Mouse (Mus musculus) gastrocnemius, postnatal 36 days (tissue): ENCODE data around the gene Tradd. TPM values are rescaled to one million over a fixed set of nuclear protein-coding genes. Genes with fewer than 3 reads are reported as not detected.

Source experiments
- DNase-seq, 2 experiments: peaks; one replicate each; pipeline ENCODE4 v3.0.0; 2022
- intact Hi-C: fragments of 180-260 bp; cut with DNase I; formaldehyde crosslinking; loops from one replicate; pipeline ENCODE4 v1.15.1; 2025
- total RNA-seq, 2 experiments: library from RNA; stranded (reverse); gene quantifications; 2 replicates each; pipeline ENCODE4 v1.2.3; 2021

Gene Tradd
- total RNA-seq, 2 experiments from 2014 or later: 2.8 to 3.7 TPM

DNA sequence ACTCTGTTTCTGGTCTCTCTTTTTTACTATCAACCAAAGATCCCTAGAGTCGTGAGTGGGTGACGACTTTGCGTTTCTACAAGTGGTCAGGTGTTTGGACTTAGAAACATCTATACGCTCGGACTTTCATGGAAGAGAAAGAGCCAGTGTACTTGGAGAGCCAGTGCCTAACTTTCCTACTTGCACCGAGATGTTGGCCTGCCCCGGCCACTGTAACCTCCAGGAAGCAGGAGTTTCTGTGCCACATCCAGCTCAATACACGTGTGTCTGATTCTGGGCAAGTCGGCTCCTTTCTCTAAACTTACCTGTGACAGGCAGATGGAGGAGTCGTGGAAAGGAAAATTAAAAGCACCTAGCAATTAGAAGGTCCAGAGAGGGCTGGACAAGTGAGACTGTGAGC, 11.4 kb upstream of the Tradd start, which contains the start of gene Nol3:
Nol3 (plus strand) TSS at position 301 of the 400 bp plus-strand sequence.
- intact Hi-C loops: no loop called here
- DNase-seq: no peak

DNA sequence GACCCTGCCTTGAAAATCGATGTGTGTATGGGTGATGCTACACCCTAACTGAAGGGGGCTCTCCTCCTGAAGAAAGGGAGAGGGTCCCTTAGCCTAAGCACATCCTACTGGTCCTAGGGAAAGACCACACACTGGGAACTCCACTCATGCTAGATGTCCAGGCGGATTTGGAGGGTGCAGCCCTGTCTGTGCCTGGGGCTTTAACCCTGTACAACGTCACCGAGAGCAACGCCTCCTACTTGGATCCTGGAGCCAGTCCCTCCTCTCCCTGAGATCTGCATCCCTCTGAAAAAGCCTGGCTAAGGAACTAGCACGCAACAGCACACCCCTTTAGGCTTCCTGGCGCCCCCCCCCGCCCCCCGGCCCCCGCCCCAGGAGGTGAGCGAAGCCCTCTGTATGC, 11.0 kb upstream of the Tradd start:
- intact Hi-C loops: no loop called here
- DNase-seq: no peak

DNA sequence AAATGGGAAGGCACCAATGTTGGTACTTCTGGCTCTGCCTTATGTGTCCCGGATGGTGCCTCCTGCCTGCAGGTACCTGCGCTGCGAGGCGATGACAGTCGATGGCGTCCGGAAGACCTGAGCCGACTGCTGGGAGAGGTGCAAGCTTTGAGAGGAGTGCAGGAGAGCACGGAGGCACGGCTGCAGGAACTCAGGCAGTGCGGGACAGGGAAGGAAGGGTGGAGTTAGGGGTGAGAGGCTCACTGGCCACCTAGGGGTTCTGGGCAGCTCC, 6.4 kb upstream of the Tradd start:
- intact Hi-C loops: no loop called here
- DNase-seq: no peak

DNA sequence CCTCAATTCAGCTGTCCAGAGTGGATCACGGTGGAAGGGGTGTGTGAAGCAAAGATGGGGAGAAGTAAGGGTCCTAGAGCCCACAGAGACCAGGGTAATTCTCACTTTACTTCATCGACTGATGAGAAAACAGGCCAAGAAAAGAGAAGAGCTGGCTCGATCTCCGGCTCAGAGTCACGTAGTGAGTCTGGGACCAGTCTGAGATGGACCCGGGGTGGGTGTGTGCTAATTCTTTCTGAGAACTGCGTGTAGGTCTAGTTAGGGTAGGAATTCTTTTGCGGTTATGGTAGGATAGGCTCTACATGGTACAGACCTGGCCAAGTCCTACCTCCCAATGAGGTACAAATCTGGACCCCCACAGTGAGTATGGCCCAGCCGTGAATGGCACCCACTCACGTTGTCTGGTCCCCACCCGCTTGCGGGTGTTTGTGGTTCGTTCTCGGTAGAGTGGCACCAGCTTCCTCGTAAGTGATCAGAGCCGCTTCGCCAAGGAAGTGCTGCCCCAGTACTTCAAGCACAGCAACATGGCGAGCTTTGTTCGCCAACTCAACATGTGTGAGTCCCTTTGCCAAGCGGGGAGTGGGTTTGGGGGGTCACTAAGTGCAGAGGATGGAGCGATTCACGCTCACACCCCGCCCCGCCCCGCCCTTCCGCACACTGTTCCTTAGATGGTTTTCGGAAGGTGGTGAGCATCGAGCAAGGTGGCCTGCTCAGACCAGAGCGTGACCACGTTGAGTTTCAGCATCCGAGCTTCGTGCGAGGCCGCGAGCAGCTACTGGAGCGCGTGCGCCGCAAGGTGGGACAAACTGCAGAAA, 5.9 kb upstream of the Tradd start:
- intact Hi-C loops: no loop called here
- no peak for DNase-seq

DNA sequence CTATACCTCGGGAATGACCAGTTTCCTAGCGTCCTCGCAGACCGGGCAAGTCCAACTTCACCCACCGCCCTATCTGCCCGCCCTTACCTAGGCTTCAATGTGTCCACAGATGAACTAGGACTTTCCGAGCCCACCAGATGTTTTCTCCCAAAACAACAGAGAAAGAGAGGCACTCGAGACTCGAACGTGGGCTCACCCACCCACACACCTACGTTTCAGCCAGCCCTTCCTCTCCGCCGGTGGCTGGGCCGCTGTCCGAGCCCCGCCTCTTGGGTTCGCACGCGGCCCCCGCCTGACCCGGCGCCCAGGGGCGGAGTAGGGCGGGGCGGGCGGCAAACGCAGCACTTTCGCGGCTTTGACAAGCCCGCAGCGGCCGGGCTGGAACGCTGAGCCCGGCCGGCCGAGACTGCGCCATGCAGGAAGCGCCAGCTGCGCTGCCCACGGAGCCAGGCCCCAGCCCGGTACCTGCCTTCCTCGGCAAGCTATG, 5.1 kb upstream of the Tradd start, which contains the start of gene Hsf4:
Hsf4 (plus strand) TSS at position 341 of the 487 bp plus-strand sequence.
- DNase-seq: peak; percentile 44 to 54
- intact Hi-C loops: no loop called here

DNA sequence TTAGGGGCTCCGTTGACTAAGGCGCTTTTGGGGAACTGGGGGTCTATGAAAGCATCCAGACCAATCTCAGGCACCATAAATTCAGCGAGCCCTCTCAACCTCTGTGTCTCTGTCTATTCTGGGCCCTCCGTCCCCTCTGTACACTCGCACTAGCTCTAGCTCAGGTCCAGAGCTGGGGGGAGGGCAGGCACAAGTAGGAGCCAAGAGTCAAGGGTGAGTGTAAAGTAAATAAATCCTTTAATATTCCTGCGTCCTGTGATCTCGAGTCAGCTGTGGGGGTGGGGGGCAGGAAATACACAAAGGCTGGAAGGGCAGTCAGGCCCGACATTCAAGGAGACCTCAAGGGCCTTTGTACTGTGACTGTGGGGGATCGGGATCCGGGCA, 4.7 kb upstream of the Tradd start:
- no peak for DNase-seq
- intact Hi-C loops: no loop called here

DNA sequence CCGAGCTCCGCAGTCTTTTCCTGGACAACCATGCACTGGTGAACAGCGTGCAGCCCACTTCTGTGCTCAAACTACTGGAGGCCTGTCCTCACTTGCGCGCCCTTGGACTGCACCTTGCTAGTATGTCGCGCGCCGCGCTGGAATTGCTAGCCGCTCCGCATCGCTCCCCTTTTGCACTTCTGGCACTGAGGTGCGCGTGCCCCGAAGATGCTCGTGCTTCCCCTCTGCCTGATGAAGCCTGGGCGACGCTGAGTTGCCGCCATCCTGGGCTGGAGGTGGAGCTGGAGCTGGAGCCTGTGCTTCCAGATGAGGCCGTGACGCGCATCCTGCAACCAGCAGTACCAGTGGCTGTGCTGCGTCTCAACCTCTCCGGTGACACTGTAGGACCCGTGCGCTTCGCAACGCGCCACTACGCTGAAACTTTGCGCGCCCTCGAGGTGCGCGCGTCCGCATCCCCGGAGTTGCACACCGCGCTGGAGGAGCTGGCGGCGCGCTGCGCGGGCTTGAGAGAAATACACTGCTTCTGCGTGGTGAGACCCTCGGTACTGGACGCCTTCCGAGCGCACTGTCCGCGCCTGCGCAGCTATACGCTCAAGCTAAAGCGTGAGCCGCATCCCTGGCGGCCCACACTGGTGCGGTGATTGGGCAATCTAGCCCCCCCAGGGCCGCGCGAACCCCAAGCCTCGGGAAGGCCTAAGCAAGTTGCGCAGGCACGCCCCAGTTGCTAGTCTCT, 4.1 kb upstream of the Tradd start:
- intact Hi-C loops: no loop called here
- no peak for DNase-seq

DNA sequence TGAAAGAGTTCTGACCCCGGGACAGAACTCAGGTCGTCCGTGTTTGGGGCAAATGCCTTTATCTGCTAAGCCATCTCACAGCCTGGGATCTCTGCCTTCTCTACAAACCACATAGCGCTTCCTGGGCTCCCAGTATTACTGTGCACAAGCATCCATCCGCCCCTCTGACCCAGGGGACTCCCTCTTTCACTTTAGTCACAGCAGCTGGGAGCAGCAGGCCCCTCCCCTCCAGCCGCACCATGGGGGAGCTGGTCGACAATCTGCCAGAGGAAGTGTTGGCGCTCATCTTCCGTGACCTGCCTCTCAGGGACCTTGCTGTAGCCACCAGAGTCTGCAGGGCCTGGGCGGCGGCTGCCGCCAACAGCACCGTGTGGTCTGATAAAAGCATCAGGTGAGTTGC, 2.4 kb upstream of the Tradd start:
- no peak for DNase-seq
- intact Hi-C loops: no loop called here

DNA sequence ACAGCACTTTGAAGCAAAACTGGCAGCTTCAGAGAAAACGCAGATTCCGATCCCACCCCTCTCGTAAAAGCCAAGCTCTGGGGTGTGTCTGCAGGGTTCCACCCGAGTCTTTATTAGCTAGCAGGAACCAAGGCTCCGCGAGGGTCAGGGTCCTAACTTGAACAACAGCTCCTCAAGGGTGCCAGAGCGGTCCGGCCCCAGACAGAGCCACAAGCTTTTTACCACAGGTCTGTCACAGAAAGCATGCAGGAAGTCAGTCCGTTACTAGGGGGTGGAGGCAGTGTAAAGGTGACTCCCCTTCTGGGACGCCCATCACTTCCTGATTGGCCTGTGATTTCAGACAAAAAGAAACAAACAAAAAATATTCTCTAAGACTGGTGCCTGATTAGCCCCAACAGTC, 719 bp upstream of the Tradd start:
- intact Hi-C loops: no loop called here
- DNase-seq: no peak

DNA sequence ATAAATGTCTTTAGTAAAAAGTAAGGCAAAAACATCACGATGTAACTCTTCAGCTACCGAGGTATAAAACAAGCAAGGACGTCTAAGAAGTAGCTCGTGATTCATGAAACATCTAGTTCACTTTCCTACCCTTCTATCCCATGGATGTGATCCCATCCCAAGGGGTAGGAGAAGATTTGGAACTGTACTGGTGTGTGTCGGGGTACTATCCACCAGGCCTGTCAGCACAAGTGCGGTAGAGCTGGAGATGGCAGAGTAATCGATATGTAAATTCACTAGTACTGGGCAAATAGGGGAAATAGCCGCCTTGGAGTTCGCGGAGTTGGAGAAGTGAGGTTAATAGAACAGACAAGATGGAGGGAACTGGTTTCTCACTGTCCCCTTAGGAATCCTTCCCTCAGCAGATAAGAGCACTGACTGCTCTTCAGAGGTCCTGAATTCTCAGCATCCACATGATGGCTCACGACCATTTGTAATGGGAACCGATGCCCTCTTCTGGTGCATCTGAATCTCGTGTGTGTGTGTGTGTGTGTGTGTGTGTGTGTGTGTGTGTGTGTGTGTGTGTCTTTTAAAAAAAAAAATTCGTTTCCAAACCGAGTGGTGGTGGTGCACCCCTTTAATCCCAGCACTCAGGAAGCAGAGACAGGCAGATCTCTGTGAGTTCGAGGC, 1.0 kb downstream of the Tradd start:
- intact Hi-C loops: loop anchor here (5.0 kb wide), 1 partner anchor 91 kb away; the partner anchor contains the start of gene Cbfb
- DNase-seq: no peak

DNA sequence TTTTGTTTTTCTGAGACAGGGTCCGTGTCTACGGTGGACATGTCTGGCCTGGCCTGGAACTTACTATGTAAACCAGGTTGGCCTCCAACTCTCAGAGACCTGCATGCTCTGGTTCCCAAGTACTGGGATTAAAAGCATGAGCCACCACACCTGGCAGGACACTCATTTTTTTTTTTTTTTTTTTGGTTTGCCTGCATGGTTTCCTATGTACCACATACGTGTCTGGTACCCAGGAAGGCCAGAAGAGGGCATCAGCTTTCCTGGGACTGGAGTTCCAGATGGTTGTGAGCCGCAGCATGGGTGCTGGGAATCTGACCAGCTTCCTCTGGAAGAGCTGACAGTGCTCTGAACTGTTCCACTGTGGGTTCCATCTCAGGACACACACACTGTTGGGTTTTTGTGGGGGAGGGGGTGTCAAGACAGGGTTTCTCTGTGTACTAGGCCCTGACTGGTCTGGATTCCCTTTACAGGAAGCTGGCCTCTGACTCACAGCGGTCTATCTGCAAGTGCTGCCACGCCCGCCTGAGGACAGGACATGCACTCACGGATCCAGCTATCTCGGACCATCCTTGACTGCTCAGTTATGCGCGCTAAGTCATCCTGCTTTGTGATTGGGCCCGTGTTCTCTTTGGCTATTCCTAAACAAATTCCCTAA, 3.0 kb downstream of the Tradd start:
- intact Hi-C loops: loop anchor here (5.0 kb wide), 1 partner anchor 89 kb away; the partner anchor contains the start of gene Cbfb

DNA sequence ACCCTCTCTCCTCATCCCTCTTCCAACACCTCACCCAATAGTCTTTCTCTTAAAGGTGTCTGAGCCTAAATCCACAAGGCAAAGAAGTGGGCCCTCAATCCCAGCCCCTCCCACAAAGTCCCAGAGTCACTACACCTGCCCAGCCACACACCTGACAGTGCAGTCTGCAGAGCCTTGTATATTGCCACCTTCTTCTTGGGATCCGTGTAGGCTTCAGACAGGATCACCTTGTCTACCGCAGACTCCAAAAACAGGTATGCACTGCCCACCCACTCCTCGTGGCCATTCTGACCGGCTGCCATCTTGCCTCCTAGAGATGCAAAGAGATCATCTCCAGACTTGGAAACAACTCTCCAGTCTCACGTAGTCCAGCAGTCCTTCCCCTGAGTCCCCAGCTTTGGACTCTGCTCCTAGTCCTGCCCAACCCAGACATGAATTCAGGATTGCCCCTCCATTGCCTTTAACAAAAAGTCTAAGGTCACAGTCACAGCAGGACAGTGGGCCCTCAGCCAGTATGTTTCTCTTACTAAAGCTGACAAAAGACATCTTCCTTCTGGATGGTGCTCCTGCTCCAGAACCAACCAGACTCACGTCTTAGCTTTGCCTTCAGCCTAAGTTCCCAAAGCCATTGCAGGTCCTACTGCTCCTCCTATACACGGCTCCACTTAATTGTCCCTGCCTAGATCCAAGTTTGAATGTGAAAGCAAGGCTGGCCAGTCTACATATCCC, 3.9 kb downstream of the Tradd start:
- intact Hi-C loops: loop anchor here (5.0 kb wide), 1 partner anchor 88 kb away; the partner anchor contains the start of gene Cbfb

More for the DNA sequence above, 3.0 kb downstream of the Tradd start:
- DNase-seq: no peak

DNA sequence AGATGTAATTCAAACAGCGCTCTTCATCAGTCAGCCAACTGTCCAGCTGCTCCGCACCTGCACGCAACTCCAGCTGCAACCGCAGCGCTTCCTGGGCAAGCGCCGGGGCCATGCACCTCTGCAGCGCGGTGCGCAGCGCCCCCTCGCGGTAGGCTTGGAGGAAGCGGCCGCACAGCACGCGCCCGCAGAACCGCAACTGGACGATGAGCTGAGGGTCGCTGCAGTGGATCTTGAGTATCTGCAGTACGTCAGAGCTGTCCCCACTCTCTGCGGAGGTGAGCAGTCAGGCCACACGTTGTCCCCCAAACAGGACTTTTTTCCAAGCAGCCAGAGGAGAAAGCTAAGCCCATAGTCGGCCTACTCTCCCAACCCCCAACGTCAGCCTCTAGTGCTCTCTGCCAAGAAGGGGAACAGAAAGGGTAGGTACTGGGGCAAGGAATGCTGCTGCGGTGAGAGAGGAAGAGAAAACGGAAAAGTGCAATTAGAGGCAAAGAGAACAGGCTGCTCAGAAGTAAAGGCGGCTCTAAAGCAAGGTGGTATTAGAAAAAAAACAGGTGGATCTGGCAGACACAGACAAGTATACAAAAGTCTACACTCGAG, 4.6 kb downstream of the Tradd start:
- peak; percentile 59 to 71 for DNase-seq
- intact Hi-C loops: loop anchor here (5.0 kb wide), 1 partner anchor 88 kb away; the partner anchor contains the start of gene Cbfb

More for the DNA sequence above, 3.9 kb downstream of the Tradd start:
- no peak for DNase-seq

DNA sequence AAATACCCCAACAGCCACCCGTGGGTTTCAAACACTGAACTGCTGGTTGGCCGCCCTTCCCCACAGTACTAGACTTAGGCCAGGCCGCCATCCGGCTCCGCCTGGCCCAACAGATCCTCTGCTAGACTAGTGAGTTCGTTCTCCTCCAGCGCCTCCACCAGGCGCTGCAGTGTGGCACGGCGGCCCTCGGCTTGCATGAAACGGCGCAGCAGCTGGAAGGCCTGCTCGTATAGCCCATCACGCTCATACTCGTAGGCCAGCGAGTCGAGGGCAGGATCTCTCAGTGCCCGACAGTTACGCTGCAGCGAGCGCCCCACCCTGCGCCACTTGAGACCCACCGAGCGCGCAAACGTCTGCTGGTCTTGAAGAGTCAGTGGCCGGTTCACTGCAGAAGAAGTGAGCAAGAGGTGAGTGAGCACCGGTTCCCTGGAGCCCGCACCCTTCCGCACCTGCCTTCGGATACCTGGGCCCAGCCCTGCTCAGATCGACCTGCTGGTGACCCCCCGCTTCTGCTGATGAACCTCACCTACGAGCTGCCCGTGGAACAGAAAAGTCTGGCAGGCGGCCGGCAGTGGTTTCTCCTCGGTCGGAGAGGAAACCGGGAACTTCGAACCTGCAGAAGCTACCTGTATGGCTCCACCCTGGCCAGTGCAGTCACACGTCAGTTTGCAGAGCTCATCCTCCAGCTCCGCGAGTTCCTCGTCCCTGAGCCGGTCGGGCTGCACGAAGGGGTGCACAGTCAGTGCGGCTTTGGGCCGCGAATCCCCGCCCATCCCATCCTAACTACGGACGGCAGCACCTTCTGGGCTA, 5.3 kb downstream of the Tradd start:
- no peak for DNase-seq
- intact Hi-C loops: no loop called here

DNA sequence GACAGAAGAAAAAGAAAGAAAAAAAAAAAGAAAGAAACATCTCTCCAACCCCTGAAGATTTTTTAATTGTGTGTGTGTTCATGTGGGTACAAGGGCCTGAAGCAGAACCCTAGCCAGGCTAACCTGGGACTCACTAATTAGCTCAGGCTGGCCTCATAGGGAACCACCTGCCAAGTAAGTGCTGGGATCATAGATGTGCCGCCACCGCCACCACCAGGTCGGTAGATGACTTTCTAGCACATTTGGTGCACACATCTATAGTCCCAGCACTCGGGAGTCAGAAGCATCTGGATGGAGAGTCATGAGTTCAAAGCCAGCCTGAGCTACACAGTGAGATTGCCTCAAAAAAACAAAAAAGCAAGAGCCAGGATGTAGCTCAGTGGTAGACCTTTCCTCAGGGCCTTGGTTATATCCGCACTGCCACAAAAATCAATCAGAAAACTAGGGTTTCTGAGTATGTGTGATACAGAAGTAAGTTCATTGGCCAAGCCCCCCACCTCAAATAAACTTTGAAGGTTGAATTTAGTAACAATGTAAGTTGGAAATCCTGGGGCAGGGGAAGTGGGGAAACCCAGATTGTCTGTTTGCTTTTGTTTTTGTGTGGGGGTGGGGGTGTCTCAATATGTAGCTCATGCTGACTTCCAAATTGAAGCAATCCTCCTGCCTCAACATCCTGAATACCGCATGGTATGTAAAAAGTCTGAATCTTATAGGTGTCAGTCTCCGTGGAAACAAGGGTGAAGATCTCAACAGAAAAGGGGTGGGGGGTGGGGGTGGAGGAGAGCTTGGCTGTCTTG, 6.9 kb downstream of the Tradd start:
- intact Hi-C loops: no loop called here

DNA sequence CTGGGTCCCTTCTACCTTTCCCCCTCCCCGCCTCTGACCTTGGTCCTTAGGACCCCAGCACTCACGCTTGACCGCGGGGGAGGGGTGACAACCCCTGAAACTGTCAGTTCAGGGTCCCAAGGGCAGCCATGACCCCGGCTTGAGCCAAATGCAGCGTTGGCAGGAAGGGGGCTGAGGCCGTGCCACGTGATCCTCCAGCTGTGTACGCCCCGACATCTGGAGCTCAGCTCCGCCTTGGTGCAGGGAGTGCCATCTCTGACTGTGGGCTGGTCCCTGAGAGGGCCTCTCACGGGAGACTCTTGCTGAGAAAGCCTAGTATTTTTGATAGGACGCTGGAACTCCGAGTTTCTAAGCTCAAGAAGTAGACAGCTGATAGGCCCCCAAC, 9.5 kb downstream of the Tradd start, which contains the start of gene B3gnt9:
B3gnt9 (minus strand) TSS at position 188 of the 385 bp plus-strand sequence.
- intact Hi-C loops: loop anchor here (5.0 kb wide), 1 partner anchor 32 kb away; the partner anchor contains the start of gene 4931428F04Rik

More for the DNA sequence above, 6.9 kb downstream of the Tradd start:
- DNase-seq: no peak

More for the DNA sequence above, 9.5 kb downstream of the Tradd start, which contains the start of gene B3gnt9:
- DNase-seq: peak in 1 of 2 experiments; percentile 78
